Mouse (Mus musculus) hindbrain, embryonic 13.5 days (tissue): ENCODE data around the gene 2900092C05Rik. TPM values are rescaled to one million over a fixed set of nuclear protein-coding genes. Genes with fewer than 3 reads are reported as not detected.

Source experiments
- ATAC-seq: fragments of 200-750 bp; cut with Nextera tagmentation; 2 replicates; pipeline ENCODE4 v1.8.0; 2017; ENCODE audit warnings: moderate TSS enrichment; ENCODE audit not compliant: low FRiP score
- H3K27ac ChIP-seq: fragments of 300-500 bp; sonication (generic); 2 replicates; pipeline ENCODE4 v1.5.1; 2015; ENCODE audit warnings: inconsistent platforms, mild to moderate bottlenecking, moderate library complexity
- H3K27me3 ChIP-seq: fragments of 300-500 bp; sonication (generic); 2 replicates; pipeline ENCODE4 v1.6.1; 2015; ENCODE audit warnings: mild to moderate bottlenecking, inconsistent platforms
- H3K36me3 ChIP-seq: fragments of 300-500 bp; sonication (generic); 2 replicates; pipeline ENCODE4 v1.6.1; 2015; ENCODE audit warnings: mild to moderate bottlenecking, inconsistent platforms
- H3K4me1 ChIP-seq: fragments of 300-500 bp; sonication (generic); replicated peaks from 2 replicates; pipeline ENCODE4 v1.6.1; 2015; ENCODE audit warnings: inconsistent platforms
- H3K4me2 ChIP-seq: fragments of 300-500 bp; sonication (generic); 2 replicates; pipeline ENCODE4 v1.6.1; 2015; ENCODE audit warnings: inconsistent platforms, mild to moderate bottlenecking, moderate library complexity
- H3K4me3 ChIP-seq: fragments of 300-500 bp; sonication (generic); 2 replicates; pipeline ENCODE4 v1.5.1; 2015; ENCODE audit warnings: mild to moderate bottlenecking, inconsistent platforms
- H3K9ac ChIP-seq: fragments of 300-500 bp; sonication (generic); 2 replicates; pipeline ENCODE4 v1.6.1; 2015; ENCODE audit warnings: mild to moderate bottlenecking, inconsistent platforms
- H3K9me3 ChIP-seq: fragments of 300-500 bp; sonication (generic); 2 replicates; pipeline ENCODE4 v1.6.1; 2016; ENCODE audit warnings: inconsistent platforms
- WGBS: fragments of 180-500 bp; shearing (Covaris S2); methylation state at CpG from one replicate; pipeline ENCODE4 v1.1.7; 2015; 5-methylcytosine and 5-hydroxymethylcytosine counted together
- polyA plus RNA-seq: library from polyadenylated mRNA; unstranded; fragments of >200 nt; fragmentation: Nextera tagmentation; extraction: Ambion mirVana; gene quantifications from 2 replicates; pipeline ENCODE4 v1.2.1, GENCODE M21; 2015

Gene 2900092C05Rik
- not detected in 2 replicates for polyA plus RNA-seq

DNA sequence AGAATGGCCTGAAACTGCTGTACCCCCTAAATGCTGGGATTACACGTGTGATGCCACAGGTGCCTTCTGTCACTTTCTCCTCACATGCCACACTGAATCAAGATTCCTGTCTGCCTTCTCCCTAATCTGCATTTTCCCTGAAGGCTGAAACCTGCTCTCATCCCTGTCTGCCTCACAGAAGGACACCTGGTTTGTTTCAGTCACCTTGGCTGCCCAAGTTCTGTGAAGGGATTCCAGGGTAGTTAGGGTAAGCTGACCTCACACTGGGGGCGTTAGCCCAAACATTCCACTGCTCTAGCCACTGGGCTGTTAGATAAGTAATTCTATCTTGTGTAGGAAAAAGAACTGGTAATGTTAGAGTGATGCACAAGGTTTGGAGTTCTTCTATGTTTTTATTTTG is at the start of gene 2900092C05Rik:
TSS of gene 2900092C05Rik (plus strand) at position 301 of the 400 bp plus-strand sequence.
- Histone ChIP-seq H3K27me3 (no peaks in the 10 kb centered on the region), H3K27ac (no peak within 1 kb of the TSS), H3K9me3 (peaks cover 10% of the 10 kb centered on the region), H3K9ac (no peak within 1 kb of the TSS), H3K4me3 (no peak within 1 kb of the TSS), H3K4me1 (no peaks in the 10 kb centered on the region), H3K4me2 (no peak within 1 kb of the TSS), H3K36me3 (no peaks in the 10 kb centered on the region)
- WGBS = 65% methylated on average over 2 of the region's 2 CpGs
- ATAC-seq = no peak

DNA sequence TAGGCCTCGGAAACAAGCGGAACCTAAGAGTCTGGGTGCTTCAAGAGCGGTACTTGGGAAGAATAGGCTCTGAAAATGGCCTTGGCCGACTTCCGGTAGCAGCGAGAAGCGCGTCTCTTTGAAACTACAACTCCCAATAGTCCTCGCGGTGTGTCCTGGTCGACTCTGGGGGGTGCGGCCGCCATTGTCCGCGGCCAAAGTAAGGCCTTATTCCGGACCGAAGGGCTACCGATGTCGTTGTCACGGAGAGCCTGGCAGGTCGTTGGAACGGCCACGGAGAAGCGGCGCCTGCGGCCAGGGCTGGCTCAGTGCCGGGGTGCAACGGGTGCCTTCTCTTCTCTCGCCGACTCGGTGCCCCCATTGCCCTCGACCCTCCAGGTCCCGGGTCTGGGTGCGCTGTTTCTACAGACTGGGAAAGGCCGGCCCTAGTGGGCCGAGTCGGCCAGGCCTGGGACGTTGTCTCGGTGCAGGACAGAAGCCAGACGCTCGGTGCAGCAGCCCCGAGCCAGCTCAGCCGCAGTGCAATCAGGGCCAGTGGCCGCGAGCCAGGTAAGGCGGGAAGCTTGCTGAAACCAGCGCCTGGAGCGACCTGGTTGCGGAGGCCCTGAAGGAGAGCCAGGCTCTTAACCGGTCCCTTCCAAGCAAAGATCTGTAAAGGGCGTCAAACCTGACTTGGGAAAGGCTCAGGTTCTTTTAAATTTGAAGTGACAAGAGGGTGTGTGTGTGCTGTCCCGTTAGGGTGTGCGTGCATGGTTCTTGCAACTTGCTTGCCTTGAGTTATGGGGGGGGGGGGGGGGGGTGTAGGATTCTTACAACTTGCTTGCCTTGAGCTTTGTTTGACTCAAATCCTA is 33.9 kb upstream of the 2900092C05Rik start, which contains the start of gene Zfp606:
TSS of gene Zfp606 (plus strand) at position 136 of the 851 bp plus-strand sequence.
- H3K4me1 ChIP-seq = peaks cover 7% of the 10 kb centered on the region
- peaks cover 20% of the 10 kb centered on the region for H3K9me3 ChIP-seq
- WGBS = under 1% methylated on average over 53 of the region's 53 CpGs
- peak within 1 kb of the TSS; percentile 63 for H3K4me2 ChIP-seq
- peaks cover 33% of the 10 kb centered on the region for H3K36me3 ChIP-seq
- peak within 1 kb of the TSS; percentile 78 for H3K4me3 ChIP-seq
- peak; percentile 97 for ATAC-seq
- H3K27ac ChIP-seq = peak within 1 kb of the TSS; percentile 88
- H3K27me3 ChIP-seq = no peaks in the 10 kb centered on the region
- H3K9ac ChIP-seq = peak within 1 kb of the TSS; percentile 94

DNA sequence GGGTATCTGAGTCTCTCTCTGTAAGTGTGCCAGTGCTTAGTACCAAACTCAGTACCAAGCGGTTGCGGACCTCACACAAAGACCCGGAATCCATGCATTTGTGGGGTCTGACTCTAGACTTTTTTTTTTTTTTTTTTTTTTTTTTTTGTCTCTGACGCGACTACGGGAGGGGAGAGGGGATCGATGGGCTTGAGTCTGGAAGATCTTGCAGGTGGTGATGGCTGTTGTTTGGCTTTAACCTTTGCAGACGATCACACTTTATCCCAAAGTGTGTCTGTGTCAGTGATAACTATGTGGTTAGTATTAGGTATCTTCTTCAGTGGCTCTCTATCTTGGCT is 33.3 kb upstream of the 2900092C05Rik start:
- ATAC-seq = no peak; the same call in 1 of the 2 replicates
- Histone ChIP-seq H3K36me3 (peaks cover 39% of the 10 kb centered on the region), H3K27me3 (no peaks in the 10 kb centered on the region), H3K4me3 (peak overlapping the region; percentile 78), H3K4me2 (peak overlapping the region; percentile 63), H3K4me1 (peaks cover 7% of the 10 kb centered on the region), H3K27ac (peak overlapping the region; percentile 88), H3K9ac (peak overlapping the region; percentile 94), H3K9me3 (peaks cover 26% of the 10 kb centered on the region)
- 0% methylated on average over 8 of the region's 8 CpGs for WGBS

DNA sequence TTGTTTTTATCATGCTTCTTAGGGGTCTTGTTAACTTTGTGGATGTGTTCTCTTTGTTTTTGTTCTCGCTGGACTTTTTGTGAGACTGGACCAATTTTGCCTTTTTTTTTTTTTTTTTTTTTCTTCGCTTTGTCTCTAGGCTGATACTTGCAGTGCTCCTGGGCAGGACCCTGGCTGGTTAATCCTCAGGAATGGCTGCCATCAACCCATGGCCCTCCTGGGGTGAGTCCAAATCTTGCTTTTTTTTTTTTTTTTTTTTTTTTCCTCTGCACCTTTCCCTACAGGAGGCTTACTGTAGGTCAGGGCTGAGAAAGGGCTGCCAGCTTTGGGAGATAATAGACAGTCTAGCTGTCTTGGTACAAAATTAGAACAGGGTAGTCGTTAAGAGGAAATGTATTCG is 32.8 kb upstream of the 2900092C05Rik start:
- 79% methylated on average over 4 of the region's 4 CpGs for WGBS
- Histone ChIP-seq H3K9ac (peak overlapping the region; percentile 94), H3K36me3 (peaks cover 45% of the 10 kb centered on the region), H3K27me3 (no peaks in the 10 kb centered on the region), H3K27ac (no peak overlapping the region), H3K4me1 (peaks cover 7% of the 10 kb centered on the region), H3K9me3 (peaks cover 31% of the 10 kb centered on the region), H3K4me2 (peak overlapping the region; percentile 63), H3K4me3 (peak overlapping the region; percentile 78)
- ATAC-seq = no peak

DNA sequence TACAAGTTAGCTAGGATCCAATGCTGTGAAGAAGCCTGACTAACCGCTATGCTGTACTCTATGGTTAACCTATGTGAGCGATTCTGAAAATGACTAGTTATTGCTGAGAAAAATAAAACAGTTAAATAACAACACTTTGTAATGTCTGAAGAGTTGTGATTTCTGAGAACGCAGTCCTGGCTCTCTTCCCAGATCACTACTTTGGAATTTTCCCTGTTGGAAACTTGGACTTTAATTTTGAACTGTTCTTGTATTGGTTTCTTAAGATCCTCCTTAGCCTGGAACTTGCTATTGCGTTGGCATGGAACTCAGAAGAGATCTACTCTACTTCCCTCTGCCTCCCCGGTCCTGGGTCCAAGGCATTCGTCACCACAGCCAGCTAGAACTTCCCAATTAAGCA is 28.5 kb upstream of the 2900092C05Rik start:
- peaks cover 87% of the 10 kb centered on the region for H3K36me3 ChIP-seq
- ATAC-seq = no peak
- H3K27ac ChIP-seq = no peak overlapping the region
- 97% methylated on average over 6 of the region's 6 CpGs for WGBS
- H3K9ac ChIP-seq = no peak overlapping the region
- H3K4me3 ChIP-seq = no peak overlapping the region
- H3K4me1 ChIP-seq = peaks cover 7% of the 10 kb centered on the region
- H3K27me3 ChIP-seq = no peaks in the 10 kb centered on the region
- no peak overlapping the region for H3K4me2 ChIP-seq
- peaks cover 64% of the 10 kb centered on the region for H3K9me3 ChIP-seq

DNA sequence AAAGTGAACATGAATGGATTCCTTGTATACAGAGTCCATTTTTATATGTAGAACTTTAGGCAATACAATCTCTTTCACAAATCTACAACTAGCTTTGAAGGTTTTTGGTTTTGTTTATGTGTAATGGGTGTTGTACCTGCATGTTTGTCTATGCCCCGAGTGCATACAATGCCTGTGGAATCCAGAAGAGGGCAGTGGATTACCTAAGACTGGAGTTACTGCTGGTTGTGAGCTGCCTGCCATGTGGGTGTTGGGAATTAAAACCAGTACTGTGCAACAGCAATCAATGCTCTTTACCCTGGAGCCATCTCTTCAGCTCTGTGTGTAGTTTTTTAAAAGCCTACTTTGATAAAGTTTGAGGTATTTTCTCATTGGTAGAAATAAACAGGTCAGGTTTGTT is 26.4 kb upstream of the 2900092C05Rik start:
- no peak for ATAC-seq
- Histone ChIP-seq H3K27me3 (no peaks in the 10 kb centered on the region), H3K27ac (no peak overlapping the region), H3K9me3 (peaks cover 76% of the 10 kb centered on the region), H3K4me3 (no peak overlapping the region), H3K9ac (no peak overlapping the region), H3K4me2 (no peak overlapping the region), H3K36me3 (peaks cover 99% of the 10 kb centered on the region), H3K4me1 (no peaks in the 10 kb centered on the region)
- 100% methylated on average over 1 of the region's 1 CpGs for WGBS

DNA sequence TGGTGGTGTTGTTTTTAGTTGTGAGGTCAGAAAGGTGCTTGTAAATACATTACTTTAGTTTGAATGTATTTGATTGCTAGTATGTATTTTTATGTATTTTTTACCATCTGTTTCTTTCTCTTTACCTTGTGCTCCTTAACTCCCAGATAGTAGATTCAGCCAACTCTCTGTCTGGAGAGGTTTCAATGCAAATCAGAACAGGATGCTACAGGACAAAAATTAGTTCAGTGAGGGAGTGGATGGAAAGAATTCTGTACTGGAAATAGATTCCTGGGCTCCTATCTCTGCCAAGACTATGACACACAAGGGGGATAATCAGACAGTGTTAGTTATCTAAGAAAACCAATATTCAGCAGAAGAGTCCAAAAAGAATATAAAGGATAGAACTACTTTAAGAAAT is 25.6 kb upstream of the 2900092C05Rik start:
- Histone ChIP-seq H3K4me2 (no peak overlapping the region), H3K4me1 (no peaks in the 10 kb centered on the region), H3K9me3 (peaks cover 80% of the 10 kb centered on the region), H3K4me3 (no peak overlapping the region), H3K36me3 (peaks cover 99% of the 10 kb centered on the region), H3K27me3 (no peaks in the 10 kb centered on the region), H3K27ac (no peak overlapping the region), H3K9ac (no peak overlapping the region)
- no peak for ATAC-seq

DNA sequence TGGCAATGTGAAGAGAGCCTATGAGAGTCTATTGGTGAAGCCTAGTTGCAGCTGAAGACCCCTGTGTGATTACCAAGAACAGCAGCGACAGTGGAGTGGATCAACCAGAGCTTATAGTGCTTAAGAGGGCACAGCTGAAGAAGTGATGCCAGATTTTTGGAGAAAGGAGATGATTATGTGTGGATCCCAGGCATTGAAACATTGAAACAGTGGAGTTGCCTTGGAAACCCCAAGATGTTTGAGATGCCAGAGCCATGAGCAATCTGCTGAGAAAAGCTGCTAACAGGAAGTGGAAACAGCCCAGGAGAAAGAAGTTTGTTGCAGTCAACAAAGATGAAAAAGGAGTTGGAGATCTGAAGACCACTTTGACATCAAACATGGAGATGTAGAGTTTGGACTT is 1.4 kb upstream of the 2900092C05Rik start:
- ATAC-seq = no peak
- Histone ChIP-seq H3K9ac (no peak overlapping the region), H3K4me2 (no peak overlapping the region), H3K27me3 (no peaks in the 10 kb centered on the region), H3K9me3 (peaks cover 14% of the 10 kb centered on the region), H3K36me3 (no peaks in the 10 kb centered on the region), H3K4me3 (no peak overlapping the region), H3K4me1 (no peaks in the 10 kb centered on the region), H3K27ac (no peak overlapping the region)
- WGBS = 56% methylated on average over 1 of the region's 1 CpGs

Other genes with a start within 250 kb of the 2900092C05Rik start
- gene Vmn1r81, start 244.2 kb upstream of the 2900092C05Rik start, polyA plus RNA-seq = not detected in 2 replicates
- gene Vmn1r82, start 212.1 kb upstream of the 2900092C05Rik start, polyA plus RNA-seq = not detected in 2 replicates
- not detected in 2 replicates for gene Vmn1r83, start 183.0 kb upstream of the 2900092C05Rik start, polyA plus RNA-seq
- not detected in 2 replicates for gene Vmn1r84, start 143.2 kb upstream of the 2900092C05Rik start, polyA plus RNA-seq
- 10.0 and 10.1 TPM in 2 replicates for gene Zfp551, start 89.8 kb upstream of the 2900092C05Rik start, polyA plus RNA-seq
- 49.7 and 50.6 TPM in 2 replicates for gene Zfp606, start 34.2 kb upstream of the 2900092C05Rik start, polyA plus RNA-seq
- 0.01 TPM in 1 of 2 replicates, not detected in the other for gene Vmn2r53, start 96.3 kb downstream of the 2900092C05Rik start, polyA plus RNA-seq
- gene Vmn2r54, start 127.8 kb downstream of the 2900092C05Rik start, polyA plus RNA-seq = not detected in 2 replicates
- not detected in 2 replicates for gene Vmn2r55, start 172.5 kb downstream of the 2900092C05Rik start, polyA plus RNA-seq
- not detected in 2 replicates for gene Vmn2r56, start 222.5 kb downstream of the 2900092C05Rik start, polyA plus RNA-seq